Mouse (Mus musculus): ENCODE measurements around the gene Plagl1.

The Plagl1 gene

DNA sequence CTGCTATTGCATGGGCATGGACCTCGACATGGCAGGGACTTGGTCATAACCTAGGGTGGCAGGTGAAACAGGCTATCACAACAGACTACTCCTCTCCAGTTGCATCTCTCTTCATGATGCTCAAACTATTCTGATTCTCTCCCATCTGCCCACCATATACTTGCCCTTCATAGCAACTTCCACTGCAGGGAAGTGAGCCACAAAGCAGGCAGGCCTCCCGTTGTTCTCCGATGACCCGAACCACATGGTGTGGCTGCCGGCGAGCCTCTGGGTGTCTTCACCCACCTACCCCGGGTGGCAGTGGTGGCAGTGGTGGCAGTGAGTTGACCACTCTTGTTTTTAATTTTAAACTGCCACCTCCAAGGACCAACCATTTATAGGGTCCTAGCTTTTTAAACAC, 75.4 kb downstream of the Plagl1 start:
- DNase-seq, result no peak

DNA sequence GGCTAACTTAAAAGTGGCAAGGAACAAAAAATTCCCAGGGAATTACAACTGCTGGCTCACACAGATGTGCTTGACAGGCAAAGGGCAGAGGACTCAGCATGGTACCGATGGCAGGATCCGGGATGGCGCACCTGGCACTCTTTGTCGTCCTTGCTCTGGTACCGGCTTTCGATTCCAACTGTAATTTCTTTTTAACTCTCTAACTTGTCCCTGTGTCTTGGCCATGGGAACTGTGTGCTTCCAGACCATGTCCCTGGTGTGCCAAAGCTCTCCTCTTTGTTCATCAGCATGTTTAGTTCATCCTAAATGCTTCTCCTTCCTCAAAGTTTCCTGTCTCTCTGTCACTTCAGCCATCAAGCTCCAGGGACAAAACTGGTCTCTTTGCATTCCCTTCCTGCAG, 77.6 kb downstream of the Plagl1 start:
- DNase-seq, result no peak

DNA sequence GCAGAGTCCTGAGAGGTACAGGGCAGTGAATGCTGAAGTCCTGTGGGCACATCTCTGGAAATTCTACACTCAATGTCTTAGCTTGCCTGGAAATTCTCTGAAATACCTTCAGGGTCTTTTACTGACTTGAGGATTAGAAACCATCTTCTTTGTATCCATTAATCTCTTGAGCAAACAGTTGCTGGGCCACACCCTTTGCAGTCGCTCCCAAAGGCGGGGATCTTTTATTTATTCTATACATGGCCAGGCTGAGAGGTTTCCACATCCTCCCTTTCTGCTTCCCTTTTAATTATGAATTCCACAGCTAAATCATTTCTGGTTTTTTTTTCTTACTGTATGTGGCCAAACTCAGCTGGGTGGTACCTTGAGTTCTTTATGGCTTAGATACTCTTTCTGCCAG, 80.1 kb downstream of the Plagl1 start:
- no peak for DNase-seq

DNA sequence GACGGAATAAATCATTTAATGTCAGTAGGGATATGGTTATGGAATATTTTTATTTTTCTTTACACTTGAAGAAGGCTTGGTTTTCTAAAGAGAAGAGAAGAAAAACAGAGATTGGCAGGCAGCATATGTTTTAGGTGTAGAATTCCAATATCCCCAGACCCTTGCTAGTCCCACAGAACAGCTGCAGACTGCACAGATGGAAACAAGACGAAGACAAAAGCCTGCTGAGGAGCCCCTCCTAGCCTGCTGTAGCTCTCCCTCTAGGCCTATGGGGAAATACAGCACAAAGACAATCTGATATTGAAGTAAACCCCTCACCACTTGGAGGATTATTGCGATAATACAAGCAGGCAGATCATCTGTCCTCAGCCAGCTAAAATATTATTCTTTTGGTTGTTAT, 90.1 kb downstream of the Plagl1 start:
- no peak for DNase-seq

DNA sequence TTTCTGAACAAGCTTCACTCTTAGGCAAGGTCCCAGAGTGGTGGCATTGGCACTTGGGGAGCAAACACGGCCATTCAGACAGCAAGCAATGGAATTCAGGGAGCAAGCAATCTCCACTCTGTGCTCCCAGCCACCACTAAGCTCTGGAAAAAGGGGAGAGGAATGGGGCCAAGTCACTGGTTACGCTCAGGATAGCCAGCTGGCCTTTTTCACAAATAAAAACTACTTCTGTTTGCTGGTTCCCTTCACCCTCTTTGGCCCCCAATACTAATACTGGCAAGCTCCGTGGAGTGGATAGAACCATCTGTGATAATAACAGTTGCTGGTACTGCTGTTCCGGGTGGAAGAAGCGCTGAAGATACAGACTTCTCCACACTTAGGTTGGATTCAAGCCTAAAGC, 91.0 kb downstream of the Plagl1 start:
- DNase-seq, result peak in 1 of 2 experiments; percentile 39

DNA sequence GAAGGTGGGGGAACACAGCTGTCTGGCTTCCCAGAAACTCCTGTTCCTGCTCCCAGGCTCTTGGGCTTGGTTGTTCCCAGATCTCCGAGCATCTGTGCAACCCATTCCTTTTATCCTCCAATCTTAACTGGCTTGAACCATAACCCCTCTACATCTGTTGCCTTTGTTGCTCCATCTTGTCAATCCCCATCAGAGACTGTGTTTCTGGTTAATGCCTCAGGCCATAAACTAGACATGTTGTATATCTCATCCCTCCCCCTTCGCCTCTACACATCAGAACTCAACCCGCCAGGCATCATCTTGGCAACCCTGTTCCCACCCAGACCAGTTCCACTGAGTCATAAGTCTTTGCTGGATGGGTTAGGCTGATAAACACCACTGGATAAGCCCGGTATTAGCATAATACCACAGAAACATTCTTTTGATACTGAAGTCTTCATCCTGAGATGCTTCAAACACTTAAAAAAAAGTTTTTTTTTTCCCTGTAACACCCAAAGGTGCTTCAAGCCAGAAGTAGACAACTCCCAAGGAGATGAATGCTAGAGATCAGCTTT, 92.6 kb downstream of the Plagl1 start:
- DNase-seq, result no peak

DNA sequence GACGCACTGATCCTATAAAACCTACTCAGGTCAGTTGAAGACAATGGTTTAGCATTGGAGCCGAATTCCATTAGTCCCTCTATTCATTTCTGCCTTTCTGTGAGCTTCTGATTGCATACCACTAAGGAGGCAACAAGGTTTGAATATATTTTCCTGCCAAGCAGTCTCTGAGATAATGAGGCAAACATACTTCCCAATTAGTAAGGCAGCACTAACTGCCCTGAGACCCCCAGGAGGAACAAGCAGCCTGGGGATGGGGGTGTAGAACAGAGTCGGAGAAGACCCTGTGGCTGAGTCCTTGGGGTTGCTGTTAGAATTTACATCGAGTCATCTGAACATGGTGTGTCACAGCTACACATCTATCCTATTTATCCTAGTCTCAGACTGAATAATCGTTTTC, 95.1 kb downstream of the Plagl1 start:
- no peak for DNase-seq

DNA sequence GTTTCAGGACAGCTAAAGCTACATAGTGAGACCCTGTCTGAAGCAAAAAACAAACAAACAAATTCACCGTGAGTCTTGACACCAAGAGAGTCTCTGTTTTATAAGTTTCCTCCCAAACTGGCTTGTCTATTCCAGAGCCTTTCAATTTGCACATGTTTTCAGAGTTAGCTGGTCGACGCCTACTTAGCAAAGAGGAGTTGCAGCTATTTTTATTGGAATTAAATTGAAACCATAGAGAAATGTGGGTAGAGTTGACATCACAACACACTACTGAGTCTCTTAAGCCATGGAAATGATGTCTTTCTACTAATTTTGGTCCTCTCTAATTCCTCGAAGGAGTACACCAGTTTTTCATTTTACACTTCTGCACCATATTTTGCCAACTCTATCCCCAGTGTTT, 100.6 kb downstream of the Plagl1 start:
- no peak for DNase-seq

DNA sequence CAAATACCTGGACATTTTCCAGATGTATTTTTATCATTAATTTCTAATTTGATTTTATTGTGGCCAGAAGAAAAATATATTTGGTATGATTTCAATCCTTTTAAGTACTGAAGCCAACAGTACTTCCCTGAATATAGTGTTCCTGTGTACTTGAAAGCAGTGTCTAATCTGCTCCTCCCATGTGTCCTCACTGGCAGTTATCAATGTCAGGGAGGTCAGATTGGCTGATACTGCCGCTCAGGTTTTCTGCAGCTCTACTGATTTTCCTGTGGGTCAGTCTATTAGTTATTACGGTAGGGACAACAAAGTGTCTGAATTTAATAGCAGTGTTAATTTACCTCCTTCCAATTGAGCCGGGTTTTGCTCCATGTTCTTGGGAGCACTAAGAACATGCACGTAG, 101.7 kb downstream of the Plagl1 start:
- no peak for DNase-seq

DNA sequence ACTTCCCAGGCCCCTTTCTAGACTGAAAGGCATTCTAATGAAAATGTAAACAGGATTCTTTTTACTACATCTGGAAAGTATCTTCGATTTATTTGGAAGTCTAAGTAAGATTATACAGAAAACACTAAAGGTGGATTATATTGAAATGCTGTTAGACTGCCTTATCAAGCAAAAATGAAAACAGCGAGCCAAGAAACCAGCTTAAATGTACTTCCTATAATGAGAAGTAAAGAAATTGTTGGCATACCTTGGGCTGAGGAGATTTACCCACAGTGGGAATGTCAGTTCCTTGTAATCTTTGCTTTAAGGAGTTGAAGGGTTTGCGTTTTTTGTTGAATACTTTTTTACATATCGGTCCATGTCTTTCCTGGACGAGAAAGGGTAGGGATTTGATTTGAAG, 108.2 kb downstream of the Plagl1 start:
- no peak for DNase-seq

DNA sequence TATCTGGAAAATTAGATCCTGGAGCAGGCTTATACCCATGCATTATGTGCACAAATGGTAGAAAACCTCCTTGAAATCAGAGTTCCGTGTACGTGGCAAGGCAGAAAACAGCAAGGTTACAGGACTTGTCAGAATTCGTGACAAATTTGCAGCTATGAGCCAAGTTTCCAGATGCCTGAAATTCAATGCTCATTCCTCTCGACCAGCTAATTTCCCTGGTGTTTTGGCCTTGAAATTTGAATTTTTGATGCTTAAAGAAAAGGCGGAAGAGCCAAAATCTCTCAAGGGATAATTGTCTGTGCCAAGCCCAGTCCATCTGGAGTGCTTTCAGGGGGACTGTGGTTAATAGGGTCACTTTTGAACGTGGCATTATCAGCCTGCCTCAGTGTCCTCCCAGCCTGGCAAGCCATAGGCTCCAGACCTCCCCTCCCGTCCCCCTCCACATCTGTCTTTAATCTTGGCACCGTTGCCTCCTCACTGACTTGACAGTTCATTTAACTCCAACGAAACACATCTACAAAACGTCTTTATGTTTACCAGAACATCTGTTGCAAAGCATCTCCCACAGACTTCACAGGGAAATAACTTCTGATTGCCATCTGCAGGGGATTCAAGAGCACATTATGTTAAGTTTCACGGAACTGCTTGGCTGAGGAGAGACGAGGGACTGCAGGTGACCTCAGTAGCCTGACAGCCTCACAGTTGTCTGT, 110.6 kb downstream of the Plagl1 start:
- peak; percentile 13 to 49 for DNase-seq

DNA sequence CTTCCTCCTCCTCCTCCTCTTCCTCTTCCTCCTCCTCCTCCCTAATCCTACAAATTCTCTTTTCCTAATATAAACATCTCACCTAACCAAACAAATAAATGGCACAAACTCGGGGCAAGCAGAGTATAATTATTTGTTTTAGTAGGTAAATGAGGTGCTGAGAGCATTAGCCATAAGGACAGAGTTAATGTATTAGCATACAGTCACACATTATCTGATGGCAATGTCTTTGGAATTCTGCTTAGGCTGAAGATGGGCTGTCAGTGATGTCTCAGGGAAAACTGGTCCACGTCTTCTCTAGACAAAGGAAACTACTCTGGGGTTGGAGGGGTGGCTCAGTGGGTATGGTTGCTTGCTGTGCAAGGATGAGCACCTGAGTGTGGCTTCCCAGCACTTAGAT, 111.2 kb downstream of the Plagl1 start:
- DNase-seq, result no peak

DNA sequence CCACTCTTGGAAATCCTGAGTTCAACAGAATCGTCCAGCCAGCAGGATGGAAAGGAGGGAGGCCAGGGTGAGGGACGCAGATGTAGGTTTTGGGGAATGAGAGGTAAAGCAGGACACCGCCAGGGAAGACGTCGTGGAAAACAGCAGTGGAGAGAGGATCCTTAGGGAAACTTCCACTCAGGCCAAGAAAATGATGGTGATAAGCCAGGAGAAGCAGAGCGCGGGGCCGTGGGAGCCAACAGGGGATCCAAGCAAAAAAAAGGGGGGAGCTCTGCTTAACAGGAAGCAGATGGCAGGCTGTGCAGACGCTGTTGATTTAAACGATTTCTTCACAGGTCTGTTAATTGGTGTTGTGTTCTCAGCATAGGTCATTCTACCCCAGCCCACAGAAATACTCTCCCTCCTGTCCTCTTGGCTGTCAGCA, 112.5 kb downstream of the Plagl1 start:
- DNase-seq, result peak in 1 of 2 experiments; percentile 10

DNA sequence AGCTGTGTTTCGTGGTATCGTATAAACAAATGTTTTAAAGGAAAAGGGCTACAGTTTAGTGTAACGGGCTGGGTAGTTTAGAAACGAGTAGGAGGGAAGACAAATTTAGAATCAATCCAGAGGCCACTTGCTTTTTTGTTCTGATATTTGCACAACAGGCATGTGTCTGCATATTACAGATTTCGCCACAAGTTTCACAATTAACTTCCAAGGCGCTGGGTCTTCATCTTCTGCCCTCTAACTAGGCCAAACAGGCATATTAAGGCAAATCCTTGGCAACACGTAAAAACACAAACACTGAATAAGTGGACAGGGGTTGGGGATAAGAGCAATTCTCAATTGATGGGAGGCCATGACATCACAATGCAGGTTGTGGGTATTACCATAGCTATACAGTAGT, 115.6 kb downstream of the Plagl1 start:
- DNase-seq, result no peak

DNA sequence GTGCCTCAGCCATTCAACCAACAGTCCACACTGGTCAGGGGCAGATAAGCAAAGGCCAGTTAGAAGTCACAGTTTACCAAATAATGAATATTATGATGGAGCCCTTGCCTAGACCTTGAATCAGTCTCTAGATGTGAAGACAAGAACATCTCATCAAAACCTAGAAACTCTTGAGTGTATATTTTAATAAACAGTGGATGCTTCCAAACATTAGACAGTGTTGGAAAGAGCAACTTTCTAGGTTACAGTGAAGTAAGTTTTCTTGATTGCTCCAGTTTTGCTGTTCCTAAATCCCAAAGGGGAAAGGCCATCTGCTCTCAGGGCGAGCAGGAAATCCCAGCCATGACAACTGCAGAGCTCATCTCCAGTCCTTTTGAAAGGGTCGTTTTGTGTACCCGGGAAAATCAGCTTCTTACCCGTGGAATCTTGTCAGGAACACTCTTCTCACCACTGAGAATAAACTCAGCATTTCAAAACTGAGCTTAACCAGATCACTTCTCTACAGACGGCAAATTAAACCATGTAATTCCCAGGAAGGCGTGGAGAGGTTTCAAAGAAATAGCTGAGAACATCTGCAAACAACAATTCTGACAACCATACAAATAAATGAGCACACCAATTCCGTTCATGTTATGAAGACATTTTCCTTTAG, 117.8 kb downstream of the Plagl1 start, which contains the start of gene Zc2hc1b:
Gene Zc2hc1b (minus strand): TSS at position 51 of the 652 bp plus-strand sequence.
- no peak for DNase-seq

DNA sequence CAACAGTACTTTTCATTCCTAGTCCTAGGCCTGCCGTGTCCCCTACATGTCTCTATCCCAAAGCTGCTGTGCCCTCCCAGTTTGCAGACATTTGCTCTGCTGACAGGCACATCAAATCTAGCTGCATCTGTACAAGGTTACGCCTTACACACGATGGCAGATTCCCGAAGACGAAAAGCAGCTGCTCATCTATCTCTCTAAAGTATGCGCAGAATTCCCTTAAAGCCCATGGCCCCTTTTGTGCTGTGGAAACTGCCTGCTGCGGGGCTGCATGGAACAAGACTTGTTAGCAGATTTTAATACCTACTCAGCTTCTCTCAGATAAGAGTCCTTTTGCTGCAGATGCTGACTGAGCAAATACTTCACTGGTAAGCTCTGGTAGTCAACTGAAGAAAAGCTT, 119.9 kb downstream of the Plagl1 start:
- no peak for DNase-seq

Measured in lung, postnatal 4 days (tissue).